Mouse (Mus musculus) spleen, adult 10 weeks (tissue): ENCODE results near the gene Ift122. TPM values are rescaled to one million over a fixed set of nuclear protein-coding genes. Genes with fewer than 3 reads are reported as not detected.

ENCODE experiments used
- polyA plus RNA-seq: library from polyadenylated mRNA; stranded (reverse); fragments of 350-450 nt; fragmentation: Illumina TruSeq; extraction: RNeasy Lipid Tissue Mini Kit (QIAGEN cat#74804); gene quantifications from one replicate; pipeline ENCODE4 v1.2.3, GENCODE M21; 2015; ENCODE audit warnings: low replicate concordance; ENCODE audit not compliant: insufficient read depth

Gene Ift122
- 3.8 TPM for polyA plus RNA-seq

GRCm38 (mm10) chr6:115853091-115853813 lies at the start of gene Ift122, which contains the start of gene Mbd4:
Ift122 (plus strand) TSS chr6:115853470.
Mbd4 (minus strand) TSS chr6:115853371.

DNA sequence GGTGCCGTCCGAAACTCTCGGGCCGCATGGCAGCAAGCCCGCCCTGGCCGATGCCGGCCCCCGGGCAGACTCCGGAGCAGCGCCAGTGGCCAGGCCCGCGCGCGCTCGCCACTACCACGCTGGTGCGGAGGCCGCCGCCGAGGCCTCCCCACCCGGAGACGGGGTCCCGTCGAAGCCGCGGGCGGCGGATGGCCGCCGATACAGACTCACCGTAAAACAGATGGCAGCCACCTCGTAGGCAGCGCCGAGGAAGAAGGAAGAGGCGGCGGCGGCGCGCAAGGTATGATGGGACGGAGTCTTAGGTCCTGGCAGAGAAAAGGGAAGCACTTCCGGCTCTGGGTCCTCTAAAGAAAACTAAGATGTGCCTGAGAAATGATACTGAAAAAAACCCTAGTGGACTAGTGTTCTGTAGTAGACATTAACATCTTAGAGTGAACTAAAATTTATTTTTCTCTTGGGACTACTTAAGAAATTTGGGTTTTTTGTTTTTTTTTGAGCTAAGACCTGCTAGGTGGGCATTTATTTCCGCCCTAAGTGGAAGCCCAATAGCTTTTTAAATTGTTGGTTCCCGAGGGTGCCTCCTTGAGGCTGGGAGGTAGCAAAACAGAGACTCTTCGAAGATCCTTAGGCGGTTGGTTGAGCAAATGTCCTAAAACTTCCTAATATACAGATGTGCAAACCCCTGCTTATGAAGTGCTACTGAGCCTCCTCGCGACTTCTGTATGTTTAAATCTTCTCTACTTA lies 44.6 kb upstream of the Ift122 start, which contains the start of gene Rpl32:
Rpl32 (minus strand) TSS at position 260 of the 744 bp plus-strand sequence.

GRCm38 (mm10) chr6:115838161-115838597 lies 15.1 kb upstream of the Ift122 start, which contains the start of gene Efcab12:
Efcab12 (minus strand) TSS chr6:115838412.

GRCm38 (mm10) chr6:115931639-115932038 lies 78.4 kb downstream of the Ift122 start, which contains the start of gene Rho:
Rho (plus strand) TSS chr6:115931748.

GRCm38 (mm10) chr6:115944638-115945037 lies 91.4 kb downstream of the Ift122 start, which contains the start of gene H1foo:
H1foo (plus strand) TSS chr6:115944938.

Other genes starting within 250 kb of the Ift122 start
- gene Raf1, start 176.8 kb upstream of the Ift122 start, polyA plus RNA-seq: 115 TPM
- gene Tmem40, start 91.1 kb upstream of the Ift122 start, polyA plus RNA-seq: 1.6 TPM
- 1.6 TPM for gene Cand2, start 78.9 kb upstream of the Ift122 start, polyA plus RNA-seq
- gene Rpl32, start 44.7 kb upstream of the Ift122 start, polyA plus RNA-seq: 3,546 TPM
- not detected for gene Efcab12, start 15.1 kb upstream of the Ift122 start, polyA plus RNA-seq
- 29.6 TPM for gene Mbd4, start 99 bp upstream of the Ift122 start, polyA plus RNA-seq
- gene Rho, start 78.3 kb downstream of the Ift122 start, polyA plus RNA-seq: 0.11 TPM
- not detected for gene H1foo, start 91.5 kb downstream of the Ift122 start, polyA plus RNA-seq
- 95.6 TPM for gene Plxnd1, start 141.5 kb downstream of the Ift122 start, polyA plus RNA-seq